Mouse (Mus musculus) layer of hippocampus, adult 2 months (tissue): Measurements from ENCODE around the gene Etv3. TPM values are rescaled to one million over a fixed set of nuclear protein-coding genes. Genes with fewer than 3 reads are reported as not detected.
"Not testable (repeated sequence)": the region's sequence is repeated elsewhere in the genome, so short reads cannot be mapped to it uniquely, and the experiment has no call there.

ENCODE experiments used
- DNase-seq, 2 experiments: peaks; one replicate each; pipeline ENCODE4 v3.0.0; 2022; ENCODE audit warnings: low spot score in 2 of 2
- H3K27ac ChIP-seq: fragments of 200-600 bp; 2 replicates; pipeline ENCODE4 v1.8.1; 2022
- H3K4me3 ChIP-seq: fragments of 200-600 bp; 2 replicates; pipeline ENCODE4 v1.8.1; 2022; ENCODE audit warnings: mild to moderate bottlenecking
- CTCF ChIP-seq: fragments of 200-600 bp; conservative IDR thresholded peaks from 2 replicates; pipeline ENCODE4 v1.8.1; 2022; ENCODE audit warnings: antibody characterized with exemption, mild to moderate bottlenecking, moderate library complexity
- total RNA-seq, 2 experiments: library from RNA; stranded (reverse); gene quantifications; 2 replicates each; pipeline ENCODE4 v1.2.3; 2021

Gene Etv3
- total RNA-seq, 2 experiments from 2014 or later: 21.5 to 25.2 TPM

- Histone ChIP-seq H3K27ac (no peak overlapping the region), H3K4me3 (no peak overlapping the region)
- no peak for TF ChIP-seq CTCF
- DNase-seq: no peak
Observed at GRCm38 (mm10) chr3:87553196-87553935, 28.2 kb downstream of the Etv3 start.

DNA sequence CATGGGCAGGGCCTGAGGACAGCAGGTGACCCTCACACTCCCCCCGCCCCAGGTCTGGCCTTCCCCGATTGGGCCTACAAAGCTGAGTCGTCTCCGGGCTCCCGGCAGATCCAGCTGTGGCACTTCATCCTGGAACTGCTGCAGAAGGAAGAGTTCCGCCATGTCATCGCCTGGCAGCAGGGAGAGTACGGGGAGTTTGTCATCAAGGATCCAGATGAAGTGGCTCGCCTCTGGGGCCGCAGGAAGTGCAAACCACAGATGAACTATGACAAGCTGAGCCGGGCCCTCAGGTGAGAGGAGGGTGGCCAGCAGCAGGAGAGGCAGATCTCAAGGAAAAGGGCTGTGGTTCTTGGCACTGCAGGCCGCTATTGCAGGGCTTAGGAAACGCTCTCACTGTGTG is 29.7 kb downstream of the Etv3 start:
- not testable (repeated sequence) for H3K27ac ChIP-seq, H3K4me3 ChIP-seq, DNase-seq

- peak; percentile 16 to 32 for DNase-seq
- Histone ChIP-seq H3K4me3 (no peak overlapping the region), H3K27ac (peak overlapping the region; percentile 66)
- no peak for TF ChIP-seq CTCF
Observed at GRCm38 (mm10) chr3:87556109-87556531, 30.9 kb downstream of the Etv3 start.

DNA sequence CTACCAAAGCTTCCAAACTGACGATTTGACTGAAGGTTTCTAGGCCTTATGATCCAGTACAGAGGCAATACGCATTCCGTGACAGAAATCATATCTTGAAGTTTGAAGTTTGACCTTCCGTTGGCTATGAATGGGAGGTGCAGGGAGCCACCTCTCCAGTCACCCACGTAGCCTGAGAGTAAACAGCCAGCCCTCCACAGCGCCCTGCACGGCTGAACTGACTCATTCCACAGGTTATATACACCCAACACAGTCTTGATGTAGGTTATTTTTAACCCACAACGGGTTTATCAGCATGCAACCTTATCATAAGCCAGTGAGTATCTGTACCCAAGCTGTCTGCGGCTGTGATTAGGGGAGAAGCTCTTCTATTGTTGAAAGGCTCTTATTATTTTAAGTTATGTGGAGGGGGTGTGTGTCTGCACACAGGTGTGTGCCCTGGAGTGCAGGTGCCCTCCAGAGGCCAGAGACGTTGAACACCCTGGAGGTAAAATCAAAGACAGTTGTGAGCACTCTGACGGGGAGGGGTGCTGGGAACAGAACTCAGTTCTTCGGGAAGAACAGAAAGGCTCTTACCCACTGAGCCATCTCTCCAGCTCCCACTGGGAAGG is 31.6 kb downstream of the Etv3 start:
- no peak for TF ChIP-seq CTCF
- Histone ChIP-seq H3K27ac (peak overlapping the region; percentile 66), H3K4me3 (no peak overlapping the region)
- DNase-seq: no peak

DNA sequence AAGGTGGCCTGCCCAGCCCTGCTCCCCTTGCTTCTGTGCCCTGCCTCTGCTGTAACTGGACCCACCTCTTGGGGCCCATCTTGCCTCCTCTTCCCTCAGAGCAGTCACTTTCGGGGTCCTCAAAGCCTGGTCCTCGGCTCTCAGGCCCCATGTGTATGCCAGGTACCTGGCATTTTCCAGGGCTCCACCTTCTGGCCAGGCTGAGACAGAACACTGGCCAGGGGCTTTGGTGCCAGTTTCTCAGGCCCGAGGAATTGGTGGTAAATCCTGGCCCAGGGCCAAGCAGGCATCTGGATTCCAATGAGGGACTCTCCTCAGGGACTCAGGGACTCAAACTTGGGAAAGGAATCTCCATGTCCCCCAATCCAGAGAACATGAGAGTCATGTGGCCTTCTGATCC is 34.9 kb downstream of the Etv3 start:
- DNase-seq: no peak
- Histone ChIP-seq H3K4me3 (no peak overlapping the region), H3K27ac (no peak overlapping the region)
- peak; percentile 56 for TF ChIP-seq CTCF

DNA sequence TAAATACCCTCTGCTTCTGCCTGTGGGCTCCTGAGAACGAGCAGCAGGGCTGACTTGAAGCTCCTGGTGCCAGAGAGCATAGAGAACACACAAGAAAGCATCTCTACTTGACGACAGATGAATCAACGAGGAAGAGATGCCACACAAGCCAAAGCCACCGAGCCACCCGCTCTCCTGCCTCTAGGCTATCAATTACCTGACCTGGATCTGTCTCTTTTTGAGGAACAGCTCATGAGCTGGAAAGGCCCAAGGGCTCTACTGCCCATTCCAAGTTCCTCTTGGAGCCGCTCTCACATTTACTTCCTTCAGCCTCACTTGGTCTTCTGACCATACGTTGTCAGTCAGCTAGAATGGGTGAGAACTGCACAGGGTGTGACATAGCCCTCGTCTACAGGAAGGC is 36.2 kb downstream of the Etv3 start:
- DNase-seq: no peak
- no peak for TF ChIP-seq CTCF
- Histone ChIP-seq H3K4me3 (no peak overlapping the region), H3K27ac (no peak overlapping the region)

GRCm38 (mm10) chr3:87562370-87562769 is 37.2 kb downstream of the Etv3 start:
- DNase-seq: peak; percentile 88 to 93
- H3K4me3 ChIP-seq: no peak overlapping the region
- no peak overlapping the region for H3K27ac ChIP-seq
- TF ChIP-seq CTCF: peak; percentile 99

- peak in 1 of 2 experiments; percentile 7 for DNase-seq
- no peak overlapping the region for H3K4me3 ChIP-seq
- TF ChIP-seq CTCF: no peak
- H3K27ac ChIP-seq: no peak overlapping the region
Observed at GRCm38 (mm10) chr3:87563466-87563865, 38.3 kb downstream of the Etv3 start.

DNA sequence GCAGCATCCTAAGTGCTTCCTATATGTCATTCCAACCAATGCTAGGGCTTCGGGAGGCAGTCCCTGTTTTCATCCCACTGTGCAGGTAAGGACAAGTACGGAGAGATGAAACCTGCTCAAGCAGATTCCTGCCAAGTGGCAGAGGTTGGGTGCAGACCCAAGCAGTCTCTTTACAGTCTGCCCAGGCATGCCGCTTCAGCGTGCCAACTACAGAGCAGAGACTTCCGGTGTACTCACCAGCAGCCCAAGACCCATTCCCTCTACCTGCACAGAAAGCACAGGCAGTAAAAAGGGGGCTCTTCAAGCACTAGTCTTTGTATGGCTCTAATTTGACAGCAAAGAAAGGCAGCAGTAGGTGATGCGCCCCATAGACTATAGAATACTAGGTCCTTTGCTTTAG is 40.4 kb downstream of the Etv3 start:
- TF ChIP-seq CTCF: no peak
- Histone ChIP-seq H3K27ac (peak overlapping the region; percentile 82), H3K4me3 (peak overlapping the region; percentile 52)
- DNase-seq: no peak

DNA sequence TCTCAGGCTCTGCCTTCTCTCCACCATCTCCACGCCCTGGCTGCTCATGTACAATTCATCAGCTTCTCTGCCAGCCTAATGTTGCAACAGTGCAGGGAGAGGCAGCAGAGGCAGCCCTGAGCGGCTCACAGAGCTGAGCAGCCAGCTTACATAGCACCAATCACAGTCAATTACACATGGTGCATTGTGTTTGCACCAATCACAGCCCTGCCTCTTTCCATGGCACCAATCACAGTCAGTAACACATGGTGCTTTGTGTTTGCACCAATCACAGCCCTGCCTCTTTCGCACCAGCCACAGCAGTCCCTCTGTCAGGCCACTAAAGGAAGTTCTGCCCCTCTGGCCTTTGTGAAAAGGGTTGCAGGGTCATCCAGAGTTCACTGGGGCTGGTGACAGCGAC is 40.9 kb downstream of the Etv3 start:
- peak; percentile 48 for TF ChIP-seq CTCF
- H3K4me3 ChIP-seq: peak overlapping the region; percentile 52
- peak overlapping the region; percentile 82 for H3K27ac ChIP-seq
- DNase-seq: peak; percentile 79 to 92

DNA sequence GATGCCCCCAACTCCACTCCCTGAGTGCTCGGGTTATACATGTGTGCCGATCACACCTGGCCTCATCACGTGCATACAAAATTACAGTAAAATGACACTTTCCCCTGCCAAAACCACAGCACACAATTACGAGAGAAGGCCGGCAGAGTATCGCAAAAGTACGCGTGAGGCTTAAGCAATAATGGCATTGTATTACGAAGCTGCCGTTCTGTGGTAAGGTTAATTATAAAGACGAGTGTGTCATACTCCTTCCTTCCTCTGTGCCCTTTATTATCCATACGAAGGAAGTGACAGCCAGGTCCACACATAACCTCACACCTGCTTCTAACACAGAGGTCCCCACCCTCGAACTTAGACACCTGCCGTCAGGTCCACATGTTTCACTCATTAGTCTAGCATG is 42.3 kb downstream of the Etv3 start:
- no peak for TF ChIP-seq CTCF
- no peak for DNase-seq
- Histone ChIP-seq H3K27ac (no peak overlapping the region), H3K4me3 (no peak overlapping the region)

GRCm38 (mm10) chr3:87568681-87569080 is 43.5 kb downstream of the Etv3 start:
- H3K27ac ChIP-seq: no peak overlapping the region
- TF ChIP-seq CTCF: no peak
- H3K4me3 ChIP-seq: no peak overlapping the region
- no peak for DNase-seq

DNA sequence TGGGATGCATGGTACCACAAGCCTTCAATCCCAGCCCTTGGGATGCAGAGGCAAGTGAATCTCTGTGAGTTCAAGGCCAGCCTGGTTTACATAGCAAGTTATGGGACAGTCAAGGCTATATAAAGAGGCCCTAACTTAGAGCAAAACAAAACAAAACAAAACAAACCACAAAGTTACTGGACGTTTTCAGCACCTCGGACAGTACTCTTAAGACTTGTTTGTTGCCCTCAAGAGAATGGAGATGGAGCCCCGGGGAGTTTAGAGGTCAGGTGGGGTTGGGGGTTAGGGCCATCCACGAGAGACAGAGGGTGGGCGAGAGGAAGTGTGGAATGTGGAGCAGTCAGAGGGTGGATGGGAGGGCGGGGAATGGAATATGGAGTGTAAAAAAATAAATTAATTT is 50.6 kb downstream of the Etv3 start:
- TF ChIP-seq CTCF: no peak
- Histone ChIP-seq H3K27ac (no peak overlapping the region), H3K4me3 (no peak overlapping the region)
- no peak for DNase-seq

GRCm38 (mm10) chr3:87582259-87582658 is 57.1 kb downstream of the Etv3 start:
- Histone ChIP-seq H3K27ac (no peak overlapping the region), H3K4me3 (no peak overlapping the region)
- DNase-seq: no peak
- no peak for TF ChIP-seq CTCF

Other genes starting within 250 kb of the Etv3 start
- not detected for gene Cd5l, start 167.5 kb upstream of the Etv3 start, total RNA-seq
- under 1 TPM; 0.15 to 0.39 TPM for gene Fcrl1, start 149.0 kb upstream of the Etv3 start, total RNA-seq
- gene Fcrl5, start 89.6 kb upstream of the Etv3 start, total RNA-seq: not detected
- 10 to 100 TPM; 60.6 to 61.5 TPM for gene Arhgef11, start 92.2 kb downstream of the Etv3 start, total RNA-seq
- gene Lrrc71, start 223.2 kb downstream of the Etv3 start, total RNA-seq: 1 to 10 TPM in 1 of 2 experiments, under 1 TPM in 1; 0.91 to 1.9 TPM